Mouse (Mus musculus) liver, embryonic 16.5 days (tissue): ENCODE data around the gene Olfr1313. TPM values are rescaled to one million over a fixed set of nuclear protein-coding genes. Genes with fewer than 3 reads are reported as not detected.
"Not testable (repeated sequence)": the region's sequence is repeated elsewhere in the genome, so short reads cannot be mapped to it uniquely, and the experiment has no call there.

ENCODE experiments used
- ATAC-seq: fragments of 200-750 bp; cut with Nextera tagmentation; 2 replicates; pipeline ENCODE4 v1.8.0; 2017; ENCODE audit warnings: low read depth, mild to moderate bottlenecking, moderate number of reproducible peaks, moderate library complexity
- H3K27ac ChIP-seq: fragments of 300-500 bp; sonication (generic); 2 replicates; pipeline ENCODE4 v1.5.1; 2014; ENCODE audit warnings: mild to moderate bottlenecking, low read length
- H3K27me3 ChIP-seq: fragments of 300-500 bp; sonication (generic); 2 replicates; pipeline ENCODE4 v1.6.1; 2014; ENCODE audit warnings: low read depth, low read length, mixed read lengths; ENCODE audit not compliant: control insufficient read depth, insufficient read depth
- H3K36me3 ChIP-seq: fragments of 300-500 bp; sonication (generic); 2 replicates; pipeline ENCODE4 v1.6.1; 2014; ENCODE audit warnings: mild to moderate bottlenecking; ENCODE audit not compliant: control insufficient read depth, insufficient read depth
- H3K4me1 ChIP-seq: fragments of 300-500 bp; sonication (generic); 2 replicates; pipeline ENCODE4 v1.6.1; 2014; ENCODE audit warnings: low read depth, low read length, mixed read lengths; ENCODE audit not compliant: control insufficient read depth
- H3K4me2 ChIP-seq: fragments of 300-500 bp; sonication (generic); 2 replicates; pipeline ENCODE4 v1.6.1; 2014; ENCODE audit warnings: low read depth, low read length, mixed read lengths
- H3K4me3 ChIP-seq: fragments of 300-500 bp; sonication (generic); 2 replicates; pipeline ENCODE4 v1.5.1; 2014; ENCODE audit warnings: low read depth, mild to moderate bottlenecking, low read length
- H3K9ac ChIP-seq: fragments of 300-500 bp; sonication (generic); 2 replicates; pipeline ENCODE4 v1.6.1; 2014; ENCODE audit warnings: low read depth, low read length
- H3K9me3 ChIP-seq: fragments of 300-500 bp; sonication (generic); replicated peaks from 2 replicates; pipeline ENCODE4 v1.6.1; 2016; ENCODE audit warnings: low read length; ENCODE audit not compliant: control insufficient read depth
- WGBS: fragments of 180-500 bp; shearing (Covaris S2); extraction: QIAGEN DNeasy Blood & Tissue Kit; methylation state at CpG from one replicate; pipeline ENCODE4 v1.1.7; 2014; ENCODE audit not compliant: insufficient replicate concordance; 5-methylcytosine and 5-hydroxymethylcytosine counted together
- polyA plus RNA-seq: library from polyadenylated mRNA; unstranded; fragments of >200 nt; fragmentation: Nextera tagmentation; extraction: Ambion mirVana; gene quantifications from 2 replicates; pipeline ENCODE4 v1.2.1, GENCODE M21; 2015

Olfr1313 gene
- not detected in 2 replicates for polyA plus RNA-seq

- no peaks in the 10 kb centered on the region for H3K27me3 ChIP-seq
- no peaks in the 10 kb centered on the region for H3K9me3 ChIP-seq
- no peak for ATAC-seq
- H3K36me3 ChIP-seq = no peaks in the 10 kb centered on the region
- H3K27ac ChIP-seq = no peak within 1 kb of the TSS
- H3K4me2 ChIP-seq = no peak within 1 kb of the TSS
- H3K4me1 ChIP-seq = no peaks in the 10 kb centered on the region
- H3K4me3 ChIP-seq = no peak within 1 kb of the TSS
- no peak within 1 kb of the TSS for H3K9ac ChIP-seq
Measured at GRCm38 (mm10) chr2:112077743-112078142, at the start of gene Olfr1313. Gene Olfr1313, minus strand, starts transcription at chr2:112077843.

DNA sequence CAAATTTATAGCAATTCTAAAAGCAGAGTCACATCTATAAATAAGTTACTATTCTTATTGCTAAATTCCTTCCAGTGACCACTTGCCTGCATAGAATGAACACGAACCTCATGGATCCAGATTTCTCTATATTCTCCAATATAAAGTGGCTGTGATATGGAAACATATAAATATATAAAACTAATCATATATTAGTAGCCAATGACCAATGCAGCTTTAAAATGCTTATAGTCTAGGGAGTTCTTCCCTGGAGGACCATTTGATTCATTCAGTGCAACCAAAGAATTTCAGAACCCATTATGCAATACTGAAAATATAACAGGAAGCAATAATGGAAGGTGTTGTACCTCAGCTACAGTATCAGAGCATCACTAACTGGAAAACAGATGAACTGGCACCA, 37.7 kb upstream of the Olfr1313 start, which contains the start of gene Olfr1315-ps1:
Gene Olfr1315-ps1 (minus strand): TSS at position 101 of the 400 bp plus-strand sequence.
- Histone ChIP-seq H3K27me3 (no peaks in the 10 kb centered on the region), H3K4me1 (no peaks in the 10 kb centered on the region), H3K4me2 (no peak within 1 kb of the TSS), H3K4me3 (no peak within 1 kb of the TSS), H3K36me3 (no peaks in the 10 kb centered on the region), H3K9ac (no peak within 1 kb of the TSS), H3K9me3 (no peaks in the 10 kb centered on the region), H3K27ac (no peak within 1 kb of the TSS)
- WGBS = 47% methylated on average over 1 of the region's 1 CpGs
- ATAC-seq = no peak

DNA sequence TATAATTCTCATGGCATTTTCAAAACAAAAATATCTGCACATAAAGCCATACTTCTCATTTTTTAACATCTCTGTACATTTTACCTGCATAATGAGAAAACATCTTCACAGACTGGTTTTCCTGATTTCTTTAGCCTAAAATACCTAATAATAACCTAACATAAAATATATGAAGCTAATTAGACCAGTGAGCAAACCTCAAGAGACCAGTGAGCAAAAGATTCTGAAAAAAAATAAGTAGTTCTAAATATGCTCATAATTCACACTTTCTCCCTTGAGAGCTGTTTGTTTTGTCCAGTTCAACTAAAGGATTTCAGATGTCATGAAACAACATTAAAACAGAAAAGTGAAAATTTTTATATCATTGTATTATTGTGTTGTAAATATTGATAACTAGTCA, 19.0 kb upstream of the Olfr1313 start, which contains the start of gene Olfr1314:
Gene Olfr1314 (minus strand): TSS at position 101 of the 400 bp plus-strand sequence.
- no peaks in the 10 kb centered on the region for H3K27me3 ChIP-seq
- ATAC-seq = no peak
- H3K4me2 ChIP-seq = no peak within 1 kb of the TSS
- H3K9me3 ChIP-seq = no peaks in the 10 kb centered on the region
- no peak within 1 kb of the TSS for H3K9ac ChIP-seq
- H3K36me3 ChIP-seq = no peaks in the 10 kb centered on the region
- no peak within 1 kb of the TSS for H3K4me3 ChIP-seq
- H3K27ac ChIP-seq = no peak within 1 kb of the TSS
- H3K4me1 ChIP-seq = no peaks in the 10 kb centered on the region

GRCm38 (mm10) chr2:112050138-112050537, 27.5 kb downstream of the Olfr1313 start, which contains the start of gene Olfr1312:
Gene Olfr1312, minus strand, starts transcription at chr2:112050238.
- H3K4me3 ChIP-seq = no peak within 1 kb of the TSS
- no peak within 1 kb of the TSS for H3K27ac ChIP-seq
- H3K4me1 ChIP-seq = no peaks in the 10 kb centered on the region
- H3K9ac ChIP-seq = no peak within 1 kb of the TSS
- H3K4me2 ChIP-seq = no peak within 1 kb of the TSS
- no peaks in the 10 kb centered on the region for H3K9me3 ChIP-seq
- no peaks in the 10 kb centered on the region for H3K27me3 ChIP-seq
- no peaks in the 10 kb centered on the region for H3K36me3 ChIP-seq
- ATAC-seq = no peak
- 26% methylated on average over 1 of the region's 1 CpGs for WGBS

DNA sequence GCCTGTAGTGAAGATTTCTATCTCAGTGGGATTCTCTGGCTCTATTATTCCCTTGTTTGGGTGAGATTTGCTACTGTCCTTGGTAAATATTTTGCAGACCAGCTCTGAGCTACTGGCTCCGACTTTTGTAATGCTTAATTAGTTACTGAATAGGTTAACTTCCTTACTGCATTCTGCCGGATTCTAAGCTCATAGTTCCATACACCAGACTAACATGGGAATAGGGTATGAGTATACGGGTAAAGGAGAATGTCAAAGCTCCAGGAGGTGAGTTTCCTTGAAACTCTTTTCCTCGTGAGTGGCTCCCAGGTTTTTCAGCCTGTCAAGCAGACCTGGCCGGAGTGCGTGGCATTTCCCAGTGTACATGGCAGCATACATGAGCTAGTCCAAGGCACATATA, 50.7 kb downstream of the Olfr1313 start:
- not testable (repeated sequence) for H3K36me3 ChIP-seq, H3K9ac ChIP-seq, H3K27me3 ChIP-seq, H3K27ac ChIP-seq, H3K4me3 ChIP-seq, ATAC-seq, H3K4me2 ChIP-seq, H3K9me3 ChIP-seq, H3K4me1 ChIP-seq
- 27% methylated on average over 6 of the region's 6 CpGs for WGBS

GRCm38 (mm10) chr2:112024312-112024711, 53.3 kb downstream of the Olfr1313 start, which contains the start of gene Olfr1311:
Gene Olfr1311, minus strand, starts transcription at chr2:112024412.
- H3K4me1 ChIP-seq = no peaks in the 10 kb centered on the region
- H3K9me3 ChIP-seq = no peaks in the 10 kb centered on the region
- WGBS = 73% methylated on average over 2 of the region's 2 CpGs
- no peak for ATAC-seq
- H3K9ac ChIP-seq = no peak within 1 kb of the TSS
- no peak within 1 kb of the TSS for H3K4me3 ChIP-seq
- no peak within 1 kb of the TSS for H3K4me2 ChIP-seq
- no peak within 1 kb of the TSS for H3K27ac ChIP-seq
- H3K27me3 ChIP-seq = no peaks in the 10 kb centered on the region
- no peaks in the 10 kb centered on the region for H3K36me3 ChIP-seq

Other genes starting within 250 kb of the Olfr1313 start
- gene Olfr1305, start 200.7 kb downstream of the Olfr1313 start, polyA plus RNA-seq = not detected in 2 replicates
- not detected in 2 replicates for gene Olfr1306, start 161.6 kb downstream of the Olfr1313 start, polyA plus RNA-seq
- gene Olfr1307, start 128.4 kb downstream of the Olfr1313 start, polyA plus RNA-seq = not detected in 2 replicates
- gene Olfr1308, start 112.9 kb downstream of the Olfr1313 start, polyA plus RNA-seq = not detected in 2 replicates
- gene Olfr1309, start 87.6 kb downstream of the Olfr1313 start, polyA plus RNA-seq = not detected in 2 replicates
- not detected in 2 replicates for gene Olfr1310, start 65.1 kb downstream of the Olfr1313 start, polyA plus RNA-seq
- not detected in 2 replicates for gene Olfr1311, start 53.4 kb downstream of the Olfr1313 start, polyA plus RNA-seq
- not detected in 2 replicates for gene Olfr1312, start 27.6 kb downstream of the Olfr1313 start, polyA plus RNA-seq
- gene Olfr1314, start 18.9 kb upstream of the Olfr1313 start, polyA plus RNA-seq = not detected in 2 replicates
- not detected in 2 replicates for gene Olfr1315-ps1, start 37.6 kb upstream of the Olfr1313 start, polyA plus RNA-seq
- not detected in 2 replicates for gene Olfr1316, start 57.1 kb upstream of the Olfr1313 start, polyA plus RNA-seq
- gene Olfr1317, start 62.5 kb upstream of the Olfr1313 start, polyA plus RNA-seq = not detected in 2 replicates
- not detected in 2 replicates for gene Olfr1318, start 76.4 kb upstream of the Olfr1313 start, polyA plus RNA-seq
- gene Lpcat4, start 161.6 kb upstream of the Olfr1313 start, polyA plus RNA-seq = 1.5 and 2.2 TPM in 2 replicates
- gene Nutm1, start 181.4 kb upstream of the Olfr1313 start, polyA plus RNA-seq = not detected in 2 replicates
- gene Nop10, start 184.1 kb upstream of the Olfr1313 start, polyA plus RNA-seq = 102 and 116 TPM in 2 replicates
- gene Slc12a6, start 188.0 kb upstream of the Olfr1313 start, polyA plus RNA-seq = 4.4 and 5.3 TPM in 2 replicates
- not detected in 2 replicates for gene Gm21985, start 188.5 kb upstream of the Olfr1313 start, polyA plus RNA-seq